Mouse (Mus musculus) forebrain, embryonic 11.5 days (tissue): ENCODE measurements at regions not wholly inside any gene's neighbourhood (a gene's known extent, or its start where the extent isn't known, plus 50 kb on each side); places are given as distances from the start of the nearest gene placed in this dataset.

ENCODE experiments used
- ATAC-seq: fragments of 200-750 bp; cut with Nextera tagmentation; replicated peaks from 2 replicates; pipeline ENCODE4 v1.8.0; 2017; ENCODE audit warnings: moderate TSS enrichment; ENCODE audit not compliant: low FRiP score
- DNase-seq: peaks from one replicate; pipeline ENCODE4 v3.0.0-alpha.2; 2017; ENCODE audit warnings: low spot score
- H3K27ac ChIP-seq: fragments of 300-500 bp; sonication (generic); 2 replicates; pipeline ENCODE4 v1.5.1; 2014; ENCODE audit warnings: low read depth, low read length
- H3K27me3 ChIP-seq: fragments of 300-500 bp; sonication (generic); 2 replicates; pipeline ENCODE4 v1.6.1; 2014; ENCODE audit warnings: mild to moderate bottlenecking, low read length, mixed read lengths; ENCODE audit not compliant: control insufficient read depth, insufficient read depth
- H3K36me3 ChIP-seq: fragments of 300-500 bp; sonication (generic); 2 replicates; pipeline ENCODE4 v1.6.1; 2014; ENCODE audit warnings: mild to moderate bottlenecking, low read length, moderate library complexity, mixed read lengths; ENCODE audit not compliant: control insufficient read depth, insufficient read depth
- H3K4me1 ChIP-seq: fragments of 300-500 bp; sonication (generic); replicated peaks from 2 replicates; pipeline ENCODE4 v1.6.1; 2014; ENCODE audit warnings: low read length, mixed read lengths; ENCODE audit not compliant: control insufficient read depth, insufficient read depth
- H3K4me2 ChIP-seq: fragments of 300-500 bp; sonication (generic); 2 replicates; pipeline ENCODE4 v1.6.1; 2014; ENCODE audit warnings: low read depth, mild to moderate bottlenecking, low read length, moderate library complexity, mixed read lengths; ENCODE audit not compliant: severe bottlenecking
- H3K4me3 ChIP-seq: fragments of 300-500 bp; sonication (generic); 2 replicates; pipeline ENCODE4 v1.5.1; 2014; ENCODE audit warnings: low read depth, low read length
- H3K9ac ChIP-seq: fragments of 300-500 bp; sonication (generic); 2 replicates; pipeline ENCODE4 v1.6.1; 2014; ENCODE audit warnings: low read length
- H3K9me3 ChIP-seq: fragments of 300-500 bp; sonication (generic); 2 replicates; pipeline ENCODE4 v1.6.1; 2016; ENCODE audit warnings: low read length, mixed read lengths; ENCODE audit not compliant: control insufficient read depth
- WGBS: fragments of 180-500 bp; shearing (Covaris S2); extraction: QIAGEN DNeasy Blood & Tissue Kit; methylation state at CpG from one replicate; pipeline ENCODE4 v1.1.7; 2014; 5-methylcytosine and 5-hydroxymethylcytosine counted together

DNA sequence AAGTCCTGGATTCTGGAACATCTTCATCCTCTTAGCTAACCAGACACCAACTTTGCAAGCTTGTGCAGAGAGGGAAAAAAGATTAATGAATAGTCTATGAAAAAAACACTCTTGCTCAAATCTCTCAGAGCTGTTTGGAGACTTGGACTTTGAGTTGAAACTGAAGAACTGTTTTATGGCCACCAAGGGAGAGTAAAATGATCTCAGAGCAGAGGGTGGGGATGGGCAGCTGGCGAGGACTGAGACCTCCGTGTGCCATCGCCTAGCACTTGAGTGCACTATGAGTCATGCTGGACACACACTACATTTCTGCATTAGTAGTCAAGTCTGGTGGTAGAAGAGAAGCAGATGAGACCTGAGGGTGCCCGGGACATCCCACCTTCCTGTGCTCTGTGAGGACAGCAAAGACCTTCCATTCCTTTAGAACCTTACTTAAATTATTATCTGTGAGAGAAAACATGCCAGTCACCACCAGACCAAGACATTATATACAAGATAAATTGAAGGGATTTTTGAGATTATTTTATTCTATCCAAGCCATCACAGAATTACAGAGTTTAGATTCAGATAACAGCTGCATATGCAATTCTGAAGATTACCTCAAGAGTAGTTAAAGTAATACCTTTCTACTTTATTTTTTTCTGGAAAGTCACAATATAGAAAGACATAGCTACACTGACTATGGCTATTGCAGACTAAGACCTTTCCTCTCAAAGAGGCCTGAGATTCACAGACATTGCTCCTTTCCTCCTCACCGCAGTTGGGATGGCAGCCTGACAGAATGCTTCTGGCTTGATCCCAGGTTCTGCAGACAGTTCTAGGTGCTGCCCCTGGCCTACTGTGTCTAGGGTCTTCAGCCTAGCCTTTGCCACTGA, 125.0 kb upstream of the Speer4f2 start:
- H3K4me2 ChIP-seq, result no peak overlapping the region
- H3K9me3 ChIP-seq, result no peaks in the 10 kb centered on the region
- WGBS, result 90% methylated on average over 5 of the region's 5 CpGs
- no peak overlapping the region for H3K9ac ChIP-seq
- no peaks in the 10 kb centered on the region for H3K27me3 ChIP-seq
- H3K27ac ChIP-seq, result no peak overlapping the region
- ATAC-seq (no peak), DNase-seq (no peak)
- no peak overlapping the region for H3K4me3 ChIP-seq
- no peaks in the 10 kb centered on the region for H3K4me1 ChIP-seq
- H3K36me3 ChIP-seq, result no peaks in the 10 kb centered on the region

DNA sequence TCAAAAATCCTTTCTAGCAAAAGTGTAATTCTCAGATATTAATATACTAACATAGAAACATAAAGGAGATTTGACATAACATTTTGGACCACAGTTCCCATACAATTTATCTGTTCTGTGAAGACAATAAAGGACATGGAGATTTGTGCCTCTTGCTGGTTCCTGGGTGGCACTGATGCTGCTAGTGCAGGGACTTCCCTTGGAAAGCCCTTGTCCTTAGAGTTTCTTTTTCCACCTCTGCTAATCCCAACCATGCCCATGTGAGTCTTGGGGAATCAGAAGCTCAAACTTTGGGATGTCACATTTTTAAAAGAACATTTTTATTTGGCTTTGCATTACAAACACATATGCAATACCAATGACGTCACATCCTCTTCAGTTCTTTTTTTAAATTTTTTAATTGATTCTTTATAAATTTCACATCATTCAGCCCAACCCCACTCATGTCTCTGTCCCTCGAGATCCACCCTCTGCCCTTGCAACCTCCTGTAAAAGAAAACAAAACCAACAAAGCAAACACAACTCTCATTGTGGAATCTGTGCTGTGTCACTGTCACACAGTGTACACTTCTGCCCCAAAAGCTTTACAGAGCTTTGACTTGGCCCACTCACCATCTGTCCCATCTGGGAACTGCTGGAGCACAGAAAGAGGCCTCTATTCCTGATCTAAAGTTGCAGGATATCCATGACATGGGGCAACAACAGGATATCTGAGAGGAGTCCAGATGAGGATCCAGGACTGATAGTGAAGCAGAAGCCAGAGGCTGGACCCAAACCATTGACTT, 112.2 kb upstream of the Speer4f2 start:
- 76% methylated on average over 2 of the region's 2 CpGs for WGBS
- Histone ChIP-seq H3K27ac (no peak overlapping the region), H3K27me3 (no peaks in the 10 kb centered on the region), H3K4me1 (no peaks in the 10 kb centered on the region), H3K9me3 (no peaks in the 10 kb centered on the region), H3K36me3 (no peaks in the 10 kb centered on the region), H3K4me2 (no peak overlapping the region), H3K4me3 (no peak overlapping the region), H3K9ac (no peak overlapping the region)
- ATAC-seq (no peak), DNase-seq (no peak)

DNA sequence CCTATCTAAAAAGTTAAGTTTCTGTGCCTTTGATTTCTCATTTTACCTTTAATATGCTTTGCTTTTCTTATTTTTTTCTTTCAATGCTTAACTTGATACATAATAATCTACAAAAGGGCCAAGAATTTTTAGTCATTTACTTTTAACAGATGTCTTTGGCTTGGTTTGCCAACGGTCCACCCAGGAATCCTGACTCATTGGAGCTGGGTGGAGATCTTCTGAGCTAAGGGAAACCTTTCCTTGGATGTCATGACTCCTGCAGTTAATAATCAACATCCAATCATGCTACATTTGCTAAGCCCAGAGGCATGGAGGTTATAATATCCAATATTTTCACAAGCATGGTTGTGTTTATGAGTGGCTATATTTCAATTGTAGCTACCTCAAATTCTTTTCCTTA, 110.9 kb upstream of the Speer4f2 start:
- no peak overlapping the region for H3K4me3 ChIP-seq
- ATAC-seq (no peak), DNase-seq (no peak)
- H3K4me1 ChIP-seq, result no peaks in the 10 kb centered on the region
- H3K27me3 ChIP-seq, result no peaks in the 10 kb centered on the region
- 83% methylated on average over 1 of the region's 1 CpGs for WGBS
- H3K9me3 ChIP-seq, result no peaks in the 10 kb centered on the region
- no peaks in the 10 kb centered on the region for H3K36me3 ChIP-seq
- no peak overlapping the region for H3K9ac ChIP-seq
- no peak overlapping the region for H3K4me2 ChIP-seq
- H3K27ac ChIP-seq, result no peak overlapping the region

DNA sequence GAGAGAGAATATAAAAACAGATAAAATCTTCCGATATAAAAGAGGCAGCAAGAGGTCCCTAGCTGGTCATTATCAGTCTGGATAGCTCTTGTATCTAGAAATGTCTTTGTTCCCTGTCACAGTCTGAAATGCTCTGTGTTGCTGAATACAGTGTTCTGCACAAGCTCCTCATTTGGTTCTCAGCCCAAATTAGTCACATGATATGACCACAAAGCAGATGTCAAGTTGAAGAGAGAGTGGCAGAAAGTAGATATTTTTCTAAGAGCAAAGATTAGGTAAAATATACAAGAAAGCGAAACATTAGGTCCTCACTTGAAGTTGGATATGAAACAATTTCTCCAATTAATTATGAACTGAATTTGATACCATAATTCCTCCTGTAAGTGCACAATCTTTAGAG, 101.8 kb upstream of the Speer4f2 start:
- Histone ChIP-seq H3K27me3 (no peaks in the 10 kb centered on the region), H3K27ac (no peak overlapping the region), H3K4me3 (no peak overlapping the region), H3K4me1 (no peaks in the 10 kb centered on the region), H3K4me2 (no peak overlapping the region), H3K9me3 (no peaks in the 10 kb centered on the region), H3K36me3 (no peaks in the 10 kb centered on the region), H3K9ac (no peak overlapping the region)
- ATAC-seq (no peak), DNase-seq (no peak)
- WGBS, result 96% methylated on average over 2 of the region's 2 CpGs

DNA sequence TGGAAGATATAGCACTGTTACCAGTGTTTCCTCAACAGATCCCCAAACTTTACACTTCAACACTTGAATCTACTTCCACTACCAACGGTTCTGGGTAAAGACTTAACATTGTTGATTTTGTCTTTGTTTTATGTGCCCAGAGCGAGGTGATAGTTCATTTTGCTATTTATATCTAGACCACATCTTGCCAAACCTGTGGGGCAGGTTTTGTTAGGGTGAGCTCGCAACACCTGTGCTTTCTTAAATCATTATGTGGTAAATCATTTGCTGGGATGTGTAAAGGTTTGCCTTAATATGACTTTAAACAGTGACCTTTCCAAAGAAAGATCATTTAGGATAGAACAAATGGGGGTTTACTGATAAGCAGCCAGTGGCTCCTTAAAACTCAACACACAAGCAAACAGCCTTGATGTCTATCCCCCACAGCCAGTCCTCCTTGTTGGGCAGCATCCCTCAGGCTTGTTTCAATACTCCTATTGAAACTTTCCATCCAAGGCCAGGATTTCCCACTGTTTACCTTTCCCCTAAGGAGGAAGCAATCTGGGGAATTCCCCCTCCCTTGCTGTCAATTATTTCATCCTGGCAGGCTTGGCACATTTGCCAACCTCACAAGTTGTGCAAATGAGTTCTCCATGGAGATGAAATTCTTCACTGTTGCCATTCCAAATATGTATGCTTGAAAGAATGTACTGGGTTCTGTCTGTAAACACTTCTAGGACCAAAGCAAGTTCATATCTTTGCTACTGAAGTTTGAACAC, 101.1 kb upstream of the Speer4f2 start:
- no peaks in the 10 kb centered on the region for H3K36me3 ChIP-seq
- no peaks in the 10 kb centered on the region for H3K4me1 ChIP-seq
- no peak overlapping the region for H3K27ac ChIP-seq
- no peaks in the 10 kb centered on the region for H3K27me3 ChIP-seq
- DNase-seq (no peak), ATAC-seq (no peak)
- H3K4me3 ChIP-seq, result no peak overlapping the region
- no peak overlapping the region for H3K4me2 ChIP-seq
- WGBS, result 84% methylated on average over 3 of the region's 3 CpGs
- no peaks in the 10 kb centered on the region for H3K9me3 ChIP-seq
- no peak overlapping the region for H3K9ac ChIP-seq

DNA sequence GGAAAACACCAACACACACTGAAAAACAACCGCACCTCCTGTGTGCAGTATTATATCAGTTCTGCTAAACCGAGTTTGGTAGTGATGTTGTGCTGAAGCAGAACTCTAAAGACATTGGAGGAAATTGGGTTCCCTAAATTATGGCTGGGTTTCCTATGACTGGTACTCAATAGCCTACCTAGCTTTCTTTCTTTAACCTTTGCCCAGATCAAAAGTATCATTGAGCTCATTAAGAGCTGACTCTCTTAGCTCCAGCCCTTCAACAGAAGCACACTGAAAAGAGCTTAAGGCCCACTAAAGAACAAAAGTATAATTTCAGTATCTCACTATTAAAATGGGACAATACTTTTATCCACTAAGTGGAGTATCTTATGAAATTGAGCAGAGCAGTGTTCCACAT, 97.6 kb upstream of the Speer4f2 start:
- WGBS, result 87% methylated on average over 2 of the region's 2 CpGs
- H3K4me3 ChIP-seq, result no peak overlapping the region

DNA sequence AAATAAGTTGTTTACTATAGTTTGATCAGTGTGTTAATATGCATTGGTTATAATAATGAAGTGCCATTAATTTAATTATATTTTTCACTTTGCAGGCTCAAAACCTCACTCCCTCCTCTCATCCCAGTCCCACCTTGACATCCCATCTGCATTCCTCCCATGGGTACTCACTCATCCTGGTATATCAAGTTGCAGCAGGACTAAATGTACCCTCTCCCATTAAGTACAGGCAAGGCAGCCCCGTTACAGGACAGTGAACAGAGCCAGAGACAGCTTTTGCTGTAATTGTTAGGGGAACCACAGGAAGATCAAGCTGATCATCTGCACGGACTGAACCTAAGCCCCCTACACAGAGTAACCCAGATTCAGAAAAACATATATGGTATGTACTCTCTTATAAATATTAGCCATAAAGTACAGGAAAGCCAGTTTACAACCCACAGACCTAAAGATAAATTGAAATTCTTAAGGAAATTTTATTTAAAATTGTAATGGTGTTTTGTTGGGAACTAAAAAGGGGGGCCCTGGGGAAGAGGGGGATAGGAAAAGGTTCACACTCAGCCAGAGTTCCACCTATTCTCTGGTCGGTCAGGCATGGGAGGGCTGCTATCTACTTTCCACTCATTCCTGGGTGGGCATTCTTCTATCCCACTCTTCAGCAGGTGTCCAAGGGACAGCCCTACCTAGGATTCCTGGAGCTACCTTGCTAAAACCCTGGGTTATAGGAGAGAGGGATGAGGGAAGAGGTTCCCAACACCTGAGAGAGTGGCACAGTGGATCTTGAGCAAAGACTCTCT, 96.0 kb upstream of the Speer4f2 start:
- no peak for ATAC-seq

More for the DNA sequence above, 97.6 kb upstream of the Speer4f2 start:
- no peaks in the 10 kb centered on the region for H3K9me3 ChIP-seq
- no peaks in the 10 kb centered on the region for H3K4me1 ChIP-seq
- H3K4me2 ChIP-seq, result no peak overlapping the region
- DNase-seq (no peak), ATAC-seq (no peak)
- no peak overlapping the region for H3K9ac ChIP-seq
- H3K36me3 ChIP-seq, result no peaks in the 10 kb centered on the region
- H3K27ac ChIP-seq, result no peak overlapping the region
- no peaks in the 10 kb centered on the region for H3K27me3 ChIP-seq

DNA sequence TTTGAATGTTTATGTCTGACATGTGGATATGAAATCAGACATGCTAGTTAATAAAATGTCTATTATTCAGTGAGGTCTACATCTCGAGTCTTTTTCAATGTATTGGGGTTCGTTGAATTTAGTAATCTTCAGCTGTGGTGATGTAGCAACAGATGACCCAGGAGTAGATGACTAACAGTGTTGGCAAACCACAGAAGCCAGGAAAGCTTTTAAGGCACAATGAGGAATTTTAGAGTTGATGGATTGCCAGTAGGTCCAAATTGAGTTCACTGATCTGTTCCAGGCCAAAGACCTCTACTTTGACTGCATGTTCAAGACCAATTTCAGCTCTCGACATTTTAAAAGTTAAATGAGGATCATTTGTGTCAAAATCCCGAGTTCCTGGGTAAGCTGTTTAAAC, 92.8 kb upstream of the Speer4f2 start:
- H3K27me3 ChIP-seq, result no peaks in the 10 kb centered on the region
- no peak overlapping the region for H3K4me2 ChIP-seq
- ATAC-seq, result no peak
- WGBS, result 86% methylated on average over 4 of the region's 4 CpGs
- no peak for DNase-seq
- no peak overlapping the region for H3K9ac ChIP-seq
- H3K36me3 ChIP-seq, result no peaks in the 10 kb centered on the region
- no peaks in the 10 kb centered on the region for H3K9me3 ChIP-seq
- H3K4me3 ChIP-seq, result no peak overlapping the region
- no peak overlapping the region for H3K27ac ChIP-seq
- no peaks in the 10 kb centered on the region for H3K4me1 ChIP-seq

More for the DNA sequence above, 96.0 kb upstream of the Speer4f2 start:
- no peaks in the 10 kb centered on the region for H3K4me1 ChIP-seq
- no peaks in the 10 kb centered on the region for H3K27me3 ChIP-seq
- 77% methylated on average over 3 of the region's 3 CpGs for WGBS
- H3K9ac ChIP-seq, result no peak overlapping the region
- H3K27ac ChIP-seq, result no peak overlapping the region
- no peak overlapping the region for H3K4me2 ChIP-seq
- no peak for DNase-seq
- H3K4me3 ChIP-seq, result no peak overlapping the region
- H3K9me3 ChIP-seq, result no peaks in the 10 kb centered on the region
- no peaks in the 10 kb centered on the region for H3K36me3 ChIP-seq
